ENCODE assay signal across 9 mouse cellular contexts in the genomic region with DNA sequence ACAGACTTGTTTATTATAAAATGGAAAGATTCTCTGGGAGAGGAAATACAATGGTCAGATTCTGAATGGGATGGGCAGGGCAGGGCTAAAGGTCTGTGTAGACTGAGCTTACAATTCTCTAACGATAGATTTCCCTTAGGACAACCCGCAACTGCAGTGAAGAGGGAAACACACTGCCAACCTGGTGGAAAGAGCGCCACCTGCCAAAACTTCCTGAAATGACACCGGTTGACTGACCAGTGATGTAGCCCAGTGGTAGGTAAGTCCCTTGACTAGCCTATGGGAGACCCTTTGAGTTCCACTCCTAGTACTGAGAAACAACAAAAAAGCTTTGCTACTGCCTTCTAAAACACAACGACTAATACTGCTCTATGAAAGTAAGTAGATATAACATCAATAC. TPM values are rescaled to one million over a fixed set of nuclear protein-coding genes. Genes with fewer than 3 reads are reported as not detected.
DNase-seq lines count a peak whose midpoint lies in the region; TF ChIP-seq lines count a peak whose summit lies in the region.
"Had no signal": no experiment of that assay in that cellular context is flagged by ENCODE, and none has a peak within 500 bp of the region (broad histone marks: within the 10 kb centered on the region; RNA-seq: fewer than 3 reads in every experiment).

No protein-coding gene starts in this region.

- peaks cover 13% of the 10 kb centered on the region for H3K79me2 ChIP-seq in MEL (ENCODE audit: control insufficient read depth, insufficient read depth, low read length, poor library complexity)

- DNase-seq in adrenal gland, adult (ENCODE audit: inconsistent age in 2 of 2, low spot score in 1 of 2): peak; percentile 33 to 80
- no peak for DNase-seq in adrenal gland, postnatal 4 days (ENCODE audit: low spot score in 2 of 2)
- peak; percentile 44 to 58 for DNase-seq in left cerebral cortex, adult 18-20 months (ENCODE audit: low spot score in 2 of 2)
- DNase-seq in left cerebral cortex, adult 8-10 months (ENCODE audit: low spot score in 2 of 2): no peak
- peak; percentile 62 for DNase-seq in MEL (ENCODE audit: low read depth, low spot score)
- peak; percentile 43 for DNase-seq in cerebellum, adult 9-11 months
- peak; percentile 67 for DNase-seq in kidney, postnatal 10 days
- DNase-seq in naive thymus-derived CD4-positive, alpha-beta T cell, adult 2 months (ENCODE audit: low read depth): peak; percentile 48

- H3K9me3 ChIP-seq in MEL (replicated peaks; ENCODE audit: insufficient read depth, low read length): no peaks in the 10 kb centered on the region

- H3K27me3 ChIP-seq in MEL (ENCODE audit: control insufficient read depth in 1 of 2, insufficient read depth in 2 of 2, low read length in 2 of 2): no peaks in the 10 kb centered on the region

- no peaks in the 10 kb centered on the region for H3K4me1 ChIP-seq in MEL (ENCODE audit: control insufficient read depth in 1 of 2, insufficient read depth in 2 of 2, low read length in 2 of 2)

- H3K36me3 ChIP-seq in MEL (ENCODE audit: control insufficient read depth in 1 of 2, insufficient read depth in 2 of 2, low read length in 2 of 2): peaks cover 0 to 6% of the 10 kb centered on the region in 2 experiments; a peak in 2 of 4 replicates

- H3K9ac ChIP-seq in MEL (ENCODE audit: control insufficient read depth, low read depth, low read length, poor library complexity, severe bottlenecking): no peak overlapping the region

- peak; percentile 45 for TF ChIP-seq RAD21 in MEL (IDR thresholded peaks at IDR 0.05; ENCODE audit: low read depth, low read length)

- TF ChIP-seq POLR2A in MEL (IDR thresholded peaks at IDR 0.05; ENCODE audit: control insufficient read depth in 1 of 2, insufficient read depth in 1 of 2, low read depth in 1 of 2, low read length in 2 of 2, poor library complexity in 1 of 2): no peak

- TF ChIP-seq CTCF in MEL (IDR thresholded peaks at IDR 0.05 in 2 of 3, conservative IDR thresholded peaks at IDR 0.05 in 1 of 3; ENCODE audit: control insufficient read depth in 1 of 3, insufficient read depth in 1 of 3, low read depth in 2 of 3, low read length in 3 of 3, poor library complexity in 1 of 3, severe bottlenecking in 1 of 3): peak; percentile 66 to 80 (median 72)

- H3K4me3 ChIP-seq in MEL (ENCODE audit: control insufficient read depth in 1 of 2, insufficient read depth in 1 of 2, low read depth in 2 of 2, low read length in 2 of 2): no peak overlapping the region
- H3K4me3 ChIP-seq: myocyte had no signal

- no peak for TF ChIP-seq EP300 in MEL (IDR thresholded peaks at IDR 0.05; ENCODE audit: low read depth in 1 of 2, low read length in 2 of 2)

- H3K27ac ChIP-seq in MEL (ENCODE audit: control insufficient read depth, low read depth, low read length): no peak overlapping the region

TF ChIP-seq in MEL, 35 proteins besides CTCF, POLR2A, EP300 and RAD21:
- TF ChIP-seq SMC3 (IDR thresholded peaks at IDR 0.05; ENCODE audit: low read depth, low read length) (peak; percentile 54), CHD2 (IDR thresholded peaks at IDR 0.05; ENCODE audit: low read length) (no peak)

RNA-seq across cellular contexts. Expression of gene Coq2, which starts 3.5 kb away (rescaled TPM):
- 10 to 100 TPM; 56.4 to 57.1 TPM for total RNA-seq in adrenal gland, postnatal 4 days (2021)
- total RNA-seq in left cerebral cortex, adult 18-20 months (2021): 10 to 100 TPM; 77.1 to 79.6 TPM
- 10 to 100 TPM; 71.9 to 86.4 (median 74.6) TPM for total RNA-seq in left cerebral cortex, adult 8-10 months (2022)
- total RNA-seq in MEL (2012; rRNA removed): 30.9 and 35.4 TPM in 2 replicates
- 10 to 100 TPM in 1 of 2 experiments, not detected in 1; 56.1 TPM for polyA plus RNA-seq in MEL (2012; ENCODE audit: insufficient read depth in 1 of 2, insufficient read length in 2 of 2, low read depth in 1 of 2, low replicate concordance in 2 of 2, missing spikeins in 1 of 2)

RNA-seq across cellular contexts. Expression of gene Hpse, which starts 48.1 kb away (rescaled TPM):
- total RNA-seq in adrenal gland, postnatal 4 days (2021): 1 to 10 TPM; 2.0 to 2.3 TPM
- total RNA-seq in left cerebral cortex, adult 18-20 months (2021): 1 to 10 TPM; 1.2 to 1.9 TPM
- total RNA-seq in left cerebral cortex, adult 8-10 months (2022): 1 to 10 TPM in 3 of 4 experiments, under 1 TPM in 1; 0.93 to 1.7 (median 1.4) TPM
- total RNA-seq in MEL (2012; rRNA removed): not detected in 2 replicates
- under 1 TPM in 1 of 2 experiments, not detected in 1; 0.03 TPM for polyA plus RNA-seq in MEL (2012; ENCODE audit: insufficient read depth in 1 of 2, insufficient read length in 2 of 2, low read depth in 1 of 2, low replicate concordance in 2 of 2, missing spikeins in 1 of 2)

Comparison
In these comparisons a context has a peak if more than half of its experiments do, and no peak if none do; other contexts are left out.
1. DNase-seq: peak in adrenal gland, adult (2 of 2), left cerebral cortex, adult 18-20 months (2 of 2), MEL (single experiment), cerebellum, adult 9-11 months (single experiment), kidney, postnatal 10 days (single experiment) and naive thymus-derived CD4-positive, alpha-beta T cell, adult 2 months (single experiment); none in adrenal gland, postnatal 4 days (0 of 2) and left cerebral cortex, adult 8-10 months (0 of 2).